Mouse (Mus musculus) forebrain, postnatal 0 days (tissue): Measurements from ENCODE around the gene Arl15. TPM values are rescaled to one million over a fixed set of nuclear protein-coding genes. Genes with fewer than 3 reads are reported as not detected.

Experiments used
- ATAC-seq: fragments of 200-750 bp; cut with Nextera tagmentation; 2 replicates; pipeline ENCODE4 v1.8.0; 2017; ENCODE audit warnings: mild to moderate bottlenecking, moderate library complexity
- DNase-seq: peaks from one replicate; pipeline ENCODE4 v3.0.0-alpha.2; 2015
- H3K27ac ChIP-seq: fragments of 300-500 bp; sonication (generic); 2 replicates; pipeline ENCODE4 v1.5.1; 2014; ENCODE audit warnings: low read depth, mild to moderate bottlenecking, antibody characterized with exemption, low read length, moderate library complexity, mixed read lengths
- H3K27me3 ChIP-seq: fragments of 300-500 bp; sonication (generic); 2 replicates; pipeline ENCODE4 v1.6.1; 2014; ENCODE audit warnings: mild to moderate bottlenecking, low read length, mixed read lengths; ENCODE audit not compliant: insufficient read depth
- H3K36me3 ChIP-seq: fragments of 300-500 bp; sonication (generic); 2 replicates; pipeline ENCODE4 v1.6.1; 2014; ENCODE audit warnings: mild to moderate bottlenecking, moderate library complexity; ENCODE audit not compliant: insufficient read depth
- H3K4me1 ChIP-seq: fragments of 300-500 bp; sonication (generic); 2 replicates; pipeline ENCODE4 v1.6.1; 2014; ENCODE audit warnings: antibody characterized with exemption; ENCODE audit not compliant: insufficient read depth
- H3K4me2 ChIP-seq: fragments of 300-500 bp; sonication (generic); 2 replicates; pipeline ENCODE4 v1.6.1; 2014; ENCODE audit warnings: low read depth, mild to moderate bottlenecking, moderate library complexity
- H3K4me3 ChIP-seq: fragments of 300-500 bp; sonication (generic); 2 replicates; pipeline ENCODE4 v1.5.1; 2014; ENCODE audit warnings: low read depth, low read length, mixed read lengths
- H3K9ac ChIP-seq: fragments of 300-500 bp; sonication (generic); 2 replicates; pipeline ENCODE4 v1.6.1; 2014; ENCODE audit warnings: mild to moderate bottlenecking
- H3K9me3 ChIP-seq: fragments of 300-500 bp; sonication (generic); 2 replicates; pipeline ENCODE4 v1.6.1; 2016; ENCODE audit warnings: low read length
- CTCF ChIP-seq: sonication (generic); IDR thresholded peaks from 2 replicates; pipeline ENCODE4 v1.5.1; 2016; ENCODE audit warnings: antibody characterized with exemption, control low read depth, low read depth
- WGBS: fragments of 180-500 bp; shearing (Covaris S2); extraction: QIAGEN DNeasy Blood & Tissue Kit; methylation state at CpG from one replicate; pipeline ENCODE4 v1.1.7; 2014; 5-methylcytosine and 5-hydroxymethylcytosine counted together
- polyA plus RNA-seq: library from polyadenylated mRNA; unstranded; fragments of >200 nt; fragmentation: Nextera tagmentation; extraction: Ambion mirVana; gene quantifications from 2 replicates; pipeline ENCODE4 v1.2.1, GENCODE M21; 2015
- total RNA-seq: library from RNA; depleted of rRNA; stranded (reverse); fragments of >200 nt; gene quantifications from 2 replicates; pipeline ENCODE4 v1.2.3, GENCODE M21; 2014

Arl15 gene
- total and polyA plus RNA-seq, 2 experiments from 2014 or later, result 18.5 to 44.0 TPM

- no peak for TF ChIP-seq CTCF
- Histone ChIP-seq H3K4me3 (no peak overlapping the region), H3K27me3 (no peaks in the 10 kb centered on the region), H3K4me2 (no peak overlapping the region), H3K9ac (no peak overlapping the region), H3K4me1 (no peaks in the 10 kb centered on the region), H3K9me3 (no peaks in the 10 kb centered on the region), H3K27ac (no peak overlapping the region), H3K36me3 (no peaks in the 10 kb centered on the region)
- DNase-seq (no peak), ATAC-seq (no peak)
- WGBS, result 91% methylated on average over 14 of the region's 14 CpGs
These were observed 31.4 kb upstream of the Arl15 start for GRCm38 (mm10) chr13:113762766-113763516.

GRCm38 (mm10) chr13:113765411-113765810 is 28.9 kb upstream of the Arl15 start:
- 14% methylated on average over 3 of the region's 3 CpGs for WGBS
- Histone ChIP-seq H3K36me3 (no peaks in the 10 kb centered on the region), H3K4me2 (no peak overlapping the region), H3K27ac (no peak overlapping the region), H3K4me3 (no peak overlapping the region), H3K27me3 (no peaks in the 10 kb centered on the region), H3K4me1 (no peaks in the 10 kb centered on the region), H3K9me3 (no peaks in the 10 kb centered on the region), H3K9ac (no peak overlapping the region)
- DNase-seq (no peak), ATAC-seq (no peak)
- TF ChIP-seq CTCF, result no peak

- Histone ChIP-seq H3K9ac (no peak overlapping the region), H3K27me3 (no peaks in the 10 kb centered on the region), H3K36me3 (no peaks in the 10 kb centered on the region), H3K4me3 (no peak overlapping the region), H3K4me1 (no peaks in the 10 kb centered on the region), H3K9me3 (no peaks in the 10 kb centered on the region), H3K4me2 (no peak overlapping the region), H3K27ac (no peak overlapping the region)
- 89% methylated on average over 3 of the region's 3 CpGs for WGBS
- no peak for DNase-seq
- no peak for ATAC-seq
- TF ChIP-seq CTCF, result no peak
These were observed 24.5 kb upstream of the Arl15 start for GRCm38 (mm10) chr13:113769829-113770228.

GRCm38 (mm10) chr13:113770340-113770739 is 24.0 kb upstream of the Arl15 start:
- no peak for TF ChIP-seq CTCF
- DNase-seq (no peak), ATAC-seq (no peak)
- no peak overlapping the region for H3K4me2 ChIP-seq
- 0 out of 2 replicates have a peak, but pooled peaks cover 2% of the 10 kb centered on the region for H3K4me1 ChIP-seq
- no peaks in the 10 kb centered on the region for H3K9me3 ChIP-seq
- no peak overlapping the region for H3K27ac ChIP-seq
- H3K27me3 ChIP-seq, result no peaks in the 10 kb centered on the region
- H3K36me3 ChIP-seq, result no peaks in the 10 kb centered on the region
- WGBS, result 93% methylated on average over 5 of the region's 5 CpGs
- H3K9ac ChIP-seq, result no peak overlapping the region
- H3K4me3 ChIP-seq, result no peak overlapping the region

- H3K36me3 ChIP-seq, result no peaks in the 10 kb centered on the region
- H3K4me3 ChIP-seq, result no peak overlapping the region
- WGBS, result 27% methylated on average over 1 of the region's 1 CpGs
- TF ChIP-seq CTCF, result no peak
- H3K9ac ChIP-seq, result no peak overlapping the region
- no peak overlapping the region for H3K4me2 ChIP-seq
- H3K4me1 ChIP-seq, result peaks cover 6% of the 10 kb centered on the region; the same call in 1 of the 2 replicates
- DNase-seq, result no peak
- no peak overlapping the region for H3K27ac ChIP-seq
- no peaks in the 10 kb centered on the region for H3K9me3 ChIP-seq
- ATAC-seq, result no peak
- H3K27me3 ChIP-seq, result no peaks in the 10 kb centered on the region
These were observed 23.0 kb upstream of the Arl15 start for GRCm38 (mm10) chr13:113771340-113771739.

- Histone ChIP-seq H3K36me3 (no peaks in the 10 kb centered on the region), H3K4me1 (peaks cover 6% of the 10 kb centered on the region; the same call in 1 of the 2 replicates), H3K4me3 (no peak overlapping the region), H3K9me3 (no peaks in the 10 kb centered on the region), H3K27ac (no peak overlapping the region), H3K27me3 (no peaks in the 10 kb centered on the region), H3K4me2 (no peak overlapping the region), H3K9ac (no peak overlapping the region)
- no peak for TF ChIP-seq CTCF
- ATAC-seq, result no peak
- no peak for DNase-seq
- WGBS, result 90% methylated on average over 8 of the region's 8 CpGs
These were observed 19.5 kb upstream of the Arl15 start for GRCm38 (mm10) chr13:113774799-113775198.

GRCm38 (mm10) chr13:113775244-113776140 is 18.8 kb upstream of the Arl15 start:
- DNase-seq (no peak), ATAC-seq (no peak)
- H3K27me3 ChIP-seq, result no peaks in the 10 kb centered on the region
- no peak overlapping the region for H3K27ac ChIP-seq
- H3K9ac ChIP-seq, result no peak overlapping the region
- no peak overlapping the region for H3K4me3 ChIP-seq
- 65% methylated on average over 10 of the region's 10 CpGs for WGBS
- no peaks in the 10 kb centered on the region for H3K36me3 ChIP-seq
- no peaks in the 10 kb centered on the region for H3K9me3 ChIP-seq
- peaks cover 6% of the 10 kb centered on the region; the same call in 1 of the 2 replicates for H3K4me1 ChIP-seq
- no peak overlapping the region for H3K4me2 ChIP-seq
- no peak for TF ChIP-seq CTCF
